Mouse (Mus musculus) liver, embryonic 18 days (tissue): ENCODE measurements around the gene Cnr2. TPM values are rescaled to one million over a fixed set of nuclear protein-coding genes. Genes with fewer than 3 reads are reported as not detected.

Source experiments
- polyA plus RNA-seq: library from polyadenylated mRNA; depleted of rRNA; stranded (reverse); fragments of >200 nt; gene quantifications from 2 replicates; pipeline ENCODE4 v1.2.3, GENCODE M21; 2012; rRNA removed

The Cnr2 gene
- 2.7 and 2.9 TPM in 2 replicates for polyA plus RNA-seq

GRCm38 (mm10) chr4:135895071-135895571 is at the start of gene Cnr2:
TSS of gene Cnr2 (plus strand) at chr4:135895394.

DNA sequence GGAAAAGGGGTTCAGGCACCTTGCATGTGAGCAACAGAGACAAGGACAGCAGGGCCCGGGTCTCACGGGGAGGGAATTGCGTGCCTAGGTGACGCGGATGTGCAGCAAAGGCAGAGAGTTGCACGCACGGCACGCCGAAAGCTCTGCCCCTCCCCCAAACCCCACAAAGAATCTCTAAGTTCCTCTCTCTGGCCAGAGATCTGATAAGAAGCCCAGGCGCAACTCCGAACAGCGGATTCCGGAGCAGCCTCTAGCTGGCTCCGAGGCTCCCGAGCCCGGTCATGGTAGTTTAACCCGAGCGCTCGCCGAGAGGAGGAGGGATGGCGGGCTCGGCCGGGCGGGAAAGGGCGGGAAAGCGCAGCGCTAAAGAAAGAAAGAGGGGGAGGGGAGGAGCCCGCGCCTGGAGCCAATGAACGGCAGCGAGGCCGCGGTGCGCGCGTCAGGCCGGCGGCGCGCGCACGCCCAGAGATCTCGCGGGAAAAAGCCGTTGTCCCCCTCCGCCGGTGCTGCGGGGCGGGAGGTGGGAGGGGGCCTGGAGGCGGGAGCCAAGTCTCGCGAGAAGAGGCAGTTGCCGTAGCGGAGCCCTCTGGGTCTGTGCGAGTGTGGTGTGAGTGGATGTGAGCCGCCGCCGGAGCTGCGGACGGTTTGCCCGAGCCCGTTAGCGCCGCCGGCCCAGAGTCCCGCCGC is 39.5 kb upstream of the Cnr2 start, which contains the start of gene Srsf10:
Gene Srsf10, plus strand, starts transcription at position 212 of the 687 bp plus-strand sequence.

DNA sequence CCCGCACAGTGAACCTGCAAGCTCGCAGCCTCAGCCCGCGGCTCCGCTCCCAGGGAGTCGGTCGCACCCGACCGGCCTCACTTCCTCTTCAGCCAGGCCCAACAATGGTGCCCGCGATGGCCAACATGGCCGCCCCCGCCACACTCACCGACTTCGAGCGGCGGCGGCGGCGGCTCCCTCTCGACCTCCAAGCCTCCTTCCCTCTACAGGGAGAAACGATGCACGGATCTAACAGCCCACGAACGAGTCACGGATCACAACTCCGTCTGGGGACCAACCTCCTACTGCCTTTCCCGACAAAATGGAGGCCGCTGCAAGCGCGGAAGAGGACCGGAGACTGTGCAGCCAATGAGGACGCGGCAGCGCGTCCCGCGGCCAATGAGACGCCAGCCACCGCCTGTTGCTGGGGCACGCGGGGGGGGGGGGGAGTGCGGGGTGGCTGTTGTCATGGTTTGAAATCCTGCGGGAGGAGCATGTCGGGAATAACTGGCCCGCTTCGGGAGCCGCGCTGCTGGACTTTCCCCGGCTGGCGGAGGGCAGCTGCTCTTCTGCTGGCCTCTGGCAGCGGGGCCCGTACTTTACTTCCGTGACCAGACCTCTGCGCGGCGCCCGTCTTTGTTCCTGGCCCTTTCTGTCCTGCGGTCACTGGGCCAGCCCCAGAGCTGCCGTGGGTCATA is 21.5 kb upstream of the Cnr2 start, which contains the start of gene Pnrc2:
Gene Pnrc2, minus strand, starts transcription at position 325 of the 677 bp plus-strand sequence.

DNA sequence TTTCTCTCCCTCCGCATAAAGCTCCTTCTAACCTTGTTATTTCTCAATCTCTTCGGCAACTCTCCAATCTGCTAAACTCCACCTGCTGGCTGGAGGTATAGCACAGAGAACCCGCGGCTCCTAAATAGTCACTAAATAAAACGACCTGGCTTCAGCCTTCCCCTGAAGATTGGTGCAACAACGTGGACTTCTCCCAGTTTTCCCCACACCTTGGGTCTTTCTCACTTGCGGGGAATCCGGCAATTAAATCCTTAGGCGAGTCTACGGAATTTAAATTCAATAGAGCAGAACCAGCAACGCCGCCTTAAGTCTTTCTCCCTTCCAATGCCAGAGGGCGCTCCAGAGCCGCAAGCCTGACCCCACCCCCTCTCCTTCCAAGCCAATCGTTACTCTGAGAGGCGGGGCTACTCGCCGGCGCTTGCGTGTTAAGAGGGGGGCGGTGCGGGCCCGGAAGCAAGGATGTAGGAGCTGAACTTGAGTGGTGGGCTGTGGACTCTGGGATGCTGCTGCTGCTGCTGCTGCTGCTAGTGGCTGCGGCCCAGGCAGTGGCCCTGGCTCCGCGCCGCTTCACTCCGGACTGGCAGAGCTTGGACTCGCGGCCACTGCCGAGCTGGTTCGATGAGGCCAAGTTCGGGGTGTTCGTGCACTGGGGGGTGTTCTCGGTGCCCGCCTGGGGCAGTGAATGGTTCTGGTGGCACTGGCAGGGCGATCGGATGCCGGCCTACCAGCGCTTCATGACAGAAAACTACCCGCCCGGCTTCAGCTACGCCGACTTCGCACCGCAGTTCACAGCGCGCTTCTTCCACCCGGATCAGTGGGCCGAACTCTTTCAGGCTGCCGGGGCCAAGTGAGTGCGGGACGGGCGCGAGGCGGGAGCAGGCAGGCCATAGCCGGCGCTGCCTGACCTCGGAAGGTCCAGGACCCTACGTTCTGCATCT is 25.4 kb downstream of the Cnr2 start, which contains the start of gene Fuca1:
Gene Fuca1, plus strand, starts transcription at position 432 of the 938 bp plus-strand sequence.

GRCm38 (mm10) chr4:135946278-135946658 is 51.1 kb downstream of the Cnr2 start, which contains the start of gene Hmgcl:
TSS of gene Hmgcl (plus strand) at chr4:135946448.

GRCm38 (mm10) chr4:135963457-135964193 is 68.4 kb downstream of the Cnr2 start, which contains the start of gene Gale:
TSS of gene Gale (plus strand) at chr4:135963727.

Other genes starting within 250 kb of the Cnr2 start
- 1.3 and 1.6 TPM in 2 replicates for gene Ifnlr1, start 209.1 kb upstream of the Cnr2 start, polyA plus RNA-seq
- gene Il22ra1, start 167.2 kb upstream of the Cnr2 start, polyA plus RNA-seq: 1.4 and 1.7 TPM in 2 replicates
- gene Myom3, start 135.7 kb upstream of the Cnr2 start, polyA plus RNA-seq: 0.09 and 0.14 TPM in 2 replicates
- gene Srsf10, start 39.6 kb upstream of the Cnr2 start, polyA plus RNA-seq: 32.0 and 34.0 TPM in 2 replicates
- 40.2 and 46.2 TPM in 2 replicates for gene Pnrc2, start 21.5 kb upstream of the Cnr2 start, polyA plus RNA-seq
- 17.5 and 18.3 TPM in 2 replicates for gene Fuca1, start 25.3 kb downstream of the Cnr2 start, polyA plus RNA-seq
- gene Hmgcl, start 51.1 kb downstream of the Cnr2 start, polyA plus RNA-seq: 126 and 136 TPM in 2 replicates
- gene Gale, start 68.3 kb downstream of the Cnr2 start, polyA plus RNA-seq: 57.7 and 89.2 TPM in 2 replicates
- 31.4 and 33.0 TPM in 2 replicates for gene Lypla2, start 77.2 kb downstream of the Cnr2 start, polyA plus RNA-seq
- 27.8 and 29.6 TPM in 2 replicates for gene Pithd1, start 91.9 kb downstream of the Cnr2 start, polyA plus RNA-seq
- 13.6 and 13.7 TPM in 2 replicates for gene Eloa, start 126.4 kb downstream of the Cnr2 start, polyA plus RNA-seq
- 658 and 692 TPM in 2 replicates for gene Rpl11, start 158.0 kb downstream of the Cnr2 start, polyA plus RNA-seq
- 39.5 and 41.9 TPM in 2 replicates for gene Id3, start 248.1 kb downstream of the Cnr2 start, polyA plus RNA-seq